Mouse (Mus musculus): ENCODE measurements around the gene Dgkd. TPM values are rescaled to one million over a fixed set of nuclear protein-coding genes. Genes with fewer than 3 reads are reported as not detected.

The Dgkd gene
- polyA plus RNA-seq, 1 experiment from 2014 or later, result 38.4 TPM

DNA sequence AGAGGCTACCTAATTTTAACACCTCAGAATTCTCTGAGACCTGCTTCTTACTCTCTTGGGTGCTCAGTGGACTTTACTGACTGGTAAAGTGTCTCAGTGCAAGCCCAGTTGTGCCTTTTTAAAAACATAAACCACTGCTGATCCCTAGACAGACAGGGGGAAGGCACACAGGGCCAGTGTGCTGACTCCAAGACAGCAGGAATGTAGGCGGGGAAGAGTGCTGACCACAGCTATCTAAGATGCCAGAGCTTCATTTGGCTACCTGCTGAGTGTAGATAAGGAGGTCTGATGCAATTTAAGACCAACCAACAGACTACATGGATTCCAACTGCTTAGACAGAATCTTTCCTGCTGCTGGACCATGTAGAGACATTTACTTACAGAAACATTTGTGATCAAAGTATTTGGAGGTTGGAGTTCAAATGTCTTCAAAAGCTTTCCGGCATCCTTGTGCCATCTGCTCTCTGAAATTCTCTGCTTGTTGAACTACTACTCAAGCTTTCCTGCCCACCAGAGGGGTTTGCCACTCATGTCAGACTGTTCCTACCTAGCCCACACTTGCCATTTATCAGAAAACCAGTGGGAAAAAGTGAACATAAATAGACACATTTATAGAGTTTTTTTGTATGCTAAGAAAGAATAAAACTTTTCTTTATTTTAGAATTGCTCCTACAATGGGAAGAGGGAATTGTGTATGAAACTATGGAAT lies 108.5 kb downstream of the Dgkd start:
- DNase-seq (ENCODE audit: low spot score), result no peak
- WGBS, result 72% methylated on average over 2 of the region's 2 CpGs

DNA sequence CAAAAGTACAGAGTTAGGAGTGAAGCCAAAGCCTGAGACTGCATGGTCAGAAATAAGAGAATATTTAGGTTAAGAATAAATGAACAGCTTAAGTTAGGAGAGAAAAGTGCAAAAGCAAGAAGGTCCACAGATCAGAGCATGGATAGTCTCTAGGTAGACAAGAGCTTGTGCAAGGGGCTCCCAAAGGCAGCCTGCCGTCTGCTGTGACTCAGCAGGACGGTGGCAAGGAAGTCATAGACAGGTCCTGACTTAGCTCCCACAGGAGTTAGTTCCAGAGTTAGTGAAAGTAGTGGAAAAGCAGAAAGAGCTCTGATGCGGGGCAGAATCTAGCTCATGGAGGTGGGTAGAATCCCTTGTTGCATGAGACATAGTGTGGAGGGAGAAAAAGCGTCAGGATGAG lies 117.3 kb downstream of the Dgkd start:
- Histone ChIP-seq H3K9me3 (ENCODE audit: control insufficient read depth, low read length) (no peaks in the 10 kb centered on the region), H3K27ac (ENCODE audit: low read depth) (no peak overlapping the region), H3K27me3 (replicated peaks; ENCODE audit: control insufficient read depth, insufficient read depth, low read length) (no peaks in the 10 kb centered on the region), H3K4me2 (ENCODE audit: low read length) (no peak overlapping the region), H3K4me1 (replicated peaks; ENCODE audit: control insufficient read depth, insufficient read depth, low read length) (no peaks in the 10 kb centered on the region), H3K9ac (ENCODE audit: low read length) (no peak overlapping the region), H3K4me3 (ENCODE audit: low read depth, low read length) (no peak overlapping the region), H3K36me3 (ENCODE audit: control insufficient read depth, insufficient read depth, low read length) (peaks cover 76% of the 10 kb centered on the region)
- ATAC-seq (replicated peaks; ENCODE audit: low FRiP score, low TSS enrichment, low read depth) (no peak), DNase-seq (ENCODE audit: low spot score) (no peak)
- WGBS, result 87% methylated on average over 4 of the region's 4 CpGs

More for the DNA sequence above, 108.5 kb downstream of the Dgkd start:
- no peak for ATAC-seq (replicated peaks; ENCODE audit: low FRiP score, low TSS enrichment, low read depth)
- H3K4me2 ChIP-seq (ENCODE audit: low read length), result no peak overlapping the region
- H3K27me3 ChIP-seq (replicated peaks; ENCODE audit: control insufficient read depth, insufficient read depth, low read length), result no peaks in the 10 kb centered on the region
- H3K4me3 ChIP-seq (ENCODE audit: low read depth, low read length), result no peak overlapping the region
- H3K36me3 ChIP-seq (ENCODE audit: control insufficient read depth, insufficient read depth, low read length), result peaks cover 66% of the 10 kb centered on the region
- no peaks in the 10 kb centered on the region for H3K4me1 ChIP-seq (replicated peaks; ENCODE audit: control insufficient read depth, insufficient read depth, low read length)
- H3K27ac ChIP-seq (ENCODE audit: low read depth), result no peak overlapping the region
- no peak overlapping the region for H3K9ac ChIP-seq (ENCODE audit: low read length)
- no peaks in the 10 kb centered on the region for H3K9me3 ChIP-seq (ENCODE audit: control insufficient read depth, low read length)

DNA sequence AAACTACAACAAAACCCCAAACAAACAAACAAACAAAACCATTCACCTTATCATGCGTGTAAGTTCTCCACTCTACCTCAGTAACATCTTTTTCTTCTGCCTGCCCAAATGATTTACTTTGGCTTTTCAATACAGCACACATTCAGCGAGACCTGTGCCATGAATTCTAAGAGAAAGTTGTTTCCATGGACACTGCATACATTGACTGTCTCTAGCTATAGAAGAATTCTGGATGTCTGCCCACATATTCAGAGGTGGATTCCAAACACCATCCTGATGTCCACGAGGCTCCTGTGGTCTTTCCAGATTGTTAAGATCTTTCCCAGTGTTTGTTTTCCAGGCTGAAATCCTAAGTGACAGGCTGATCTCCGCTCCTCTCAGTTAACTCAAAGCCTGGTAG lies 129.2 kb downstream of the Dgkd start:
- Histone ChIP-seq H3K4me1 (replicated peaks; ENCODE audit: control insufficient read depth, insufficient read depth, low read length) (no peaks in the 10 kb centered on the region), H3K9me3 (ENCODE audit: control insufficient read depth, low read length) (no peaks in the 10 kb centered on the region), H3K27me3 (replicated peaks; ENCODE audit: control insufficient read depth, insufficient read depth, low read length) (no peaks in the 10 kb centered on the region), H3K36me3 (ENCODE audit: control insufficient read depth, insufficient read depth, low read length) (peaks cover 96% of the 10 kb centered on the region), H3K4me2 (ENCODE audit: low read length) (no peak overlapping the region), H3K9ac (ENCODE audit: low read length) (no peak overlapping the region), H3K27ac (ENCODE audit: low read depth) (no peak overlapping the region), H3K4me3 (ENCODE audit: low read depth, low read length) (no peak overlapping the region)
- no peak for DNase-seq (ENCODE audit: low spot score)
- 80% methylated on average over 4 of the region's 4 CpGs for WGBS
- ATAC-seq (replicated peaks; ENCODE audit: low FRiP score, low TSS enrichment, low read depth), result no peak

DNA sequence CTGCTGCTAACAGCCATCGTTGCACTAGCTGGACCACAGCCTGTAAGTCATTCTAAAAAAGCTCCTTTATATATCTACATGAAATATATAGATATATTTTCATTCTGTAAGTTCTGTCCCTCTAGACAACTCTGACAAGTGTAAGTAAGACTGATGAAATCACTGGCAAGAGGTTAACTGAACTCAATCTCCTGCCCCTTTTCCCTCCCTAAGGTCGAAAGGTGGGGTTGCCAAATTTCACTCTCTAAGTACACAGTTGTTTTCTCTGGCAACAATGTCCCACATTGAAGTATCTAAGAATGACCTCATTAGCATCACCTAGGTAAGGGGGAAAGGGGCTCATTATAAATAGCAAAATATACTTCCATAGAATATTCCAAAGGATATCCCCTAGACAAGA lies 139.6 kb downstream of the Dgkd start:
- ATAC-seq (replicated peaks; ENCODE audit: low FRiP score, low TSS enrichment, low read depth) (no peak), DNase-seq (ENCODE audit: low spot score) (no peak)
- no peaks in the 10 kb centered on the region for H3K27me3 ChIP-seq (replicated peaks; ENCODE audit: control insufficient read depth, insufficient read depth, low read length)
- no peak overlapping the region for H3K27ac ChIP-seq (ENCODE audit: low read depth)
- no peaks in the 10 kb centered on the region for H3K9me3 ChIP-seq (ENCODE audit: control insufficient read depth, low read length)
- 92% methylated on average over 2 of the region's 2 CpGs for WGBS
- H3K4me1 ChIP-seq (replicated peaks; ENCODE audit: control insufficient read depth, insufficient read depth, low read length), result no peaks in the 10 kb centered on the region
- no peak overlapping the region for H3K9ac ChIP-seq (ENCODE audit: low read length)
- H3K4me2 ChIP-seq (ENCODE audit: low read length), result no peak overlapping the region
- H3K4me3 ChIP-seq (ENCODE audit: low read depth, low read length), result no peak overlapping the region
- H3K36me3 ChIP-seq (ENCODE audit: control insufficient read depth, insufficient read depth, low read length), result peaks cover 94% of the 10 kb centered on the region

Other genes starting within 250 kb of the Dgkd start
- gene Inpp5d, start 233.0 kb upstream of the Dgkd start, polyA plus RNA-seq (2014; fragmentation: Nextera tagmentation; extraction: Ambion mirVana), result 5.3 and 8.2 TPM in 2 replicates
- gene Atg16l1, start 97.4 kb upstream of the Dgkd start, polyA plus RNA-seq (2014; fragmentation: Nextera tagmentation; extraction: Ambion mirVana), result 32.4 and 33.8 TPM in 2 replicates
- 1.8 and 2.0 TPM in 2 replicates for gene Sag, start 49.6 kb upstream of the Dgkd start, polyA plus RNA-seq (2014; fragmentation: Nextera tagmentation; extraction: Ambion mirVana)
- 31.0 and 36.9 TPM in 2 replicates for gene Usp40, start 155.3 kb downstream of the Dgkd start, polyA plus RNA-seq (2014; fragmentation: Nextera tagmentation; extraction: Ambion mirVana)
- not detected in 2 replicates for gene Ugt1a10, start 202.1 kb downstream of the Dgkd start, polyA plus RNA-seq (2014; fragmentation: Nextera tagmentation; extraction: Ambion mirVana)
- 0.32 and 0.35 TPM in 2 replicates for gene Ugt1a9, start 217.5 kb downstream of the Dgkd start, polyA plus RNA-seq (2014; fragmentation: Nextera tagmentation; extraction: Ambion mirVana)
- not detected in 2 replicates for gene Ugt1a8, start 234.5 kb downstream of the Dgkd start, polyA plus RNA-seq (2014; fragmentation: Nextera tagmentation; extraction: Ambion mirVana)
- gene Ugt1a7c, start 241.8 kb downstream of the Dgkd start, polyA plus RNA-seq (2014; fragmentation: Nextera tagmentation; extraction: Ambion mirVana), result 12.6 and 17.4 TPM in 2 replicates
- gene Ugt1a6b, start 250.0 kb downstream of the Dgkd start, polyA plus RNA-seq (2014; fragmentation: Nextera tagmentation; extraction: Ambion mirVana), result not detected in 2 replicates

Measured in intestine, embryonic 14.5 days (tissue).